Mouse (Mus musculus) heart, embryonic 11.5 days (tissue): ENCODE results near the gene Olfml2b. TPM values are rescaled to one million over a fixed set of nuclear protein-coding genes. Genes with fewer than 3 reads are reported as not detected.

Experiments
- ATAC-seq: fragments of 200-750 bp; cut with Nextera tagmentation; replicated peaks from 2 replicates; pipeline ENCODE4 v1.8.0; 2017; ENCODE audit warnings: moderate library complexity; ENCODE audit not compliant: insufficient number of reproducible peaks, low FRiP score, low TSS enrichment
- H3K27ac ChIP-seq: fragments of 300-500 bp; sonication (generic); 2 replicates; pipeline ENCODE4 v1.5.1; 2014; ENCODE audit warnings: mild to moderate bottlenecking, low read depth, low read length
- H3K27me3 ChIP-seq: fragments of 300-500 bp; sonication (generic); 2 replicates; pipeline ENCODE4 v1.6.1; 2014; ENCODE audit warnings: mild to moderate bottlenecking, low read length, mixed read lengths; ENCODE audit not compliant: control insufficient read depth, insufficient read depth
- H3K36me3 ChIP-seq: fragments of 300-500 bp; sonication (generic); 2 replicates; pipeline ENCODE4 v1.6.1; 2014; ENCODE audit warnings: mild to moderate bottlenecking, low read length, moderate library complexity, mixed read lengths; ENCODE audit not compliant: control insufficient read depth, insufficient read depth
- H3K4me1 ChIP-seq: fragments of 300-500 bp; sonication (generic); 2 replicates; pipeline ENCODE4 v1.6.1; 2014; ENCODE audit warnings: low read length; ENCODE audit not compliant: control insufficient read depth, insufficient read depth
- H3K4me2 ChIP-seq: fragments of 300-500 bp; sonication (generic); 2 replicates; pipeline ENCODE4 v1.6.1; 2014; ENCODE audit warnings: mild to moderate bottlenecking, moderate library complexity
- H3K4me3 ChIP-seq: fragments of 300-500 bp; sonication (generic); 2 replicates; pipeline ENCODE4 v1.5.1; 2014; ENCODE audit warnings: low read depth, low read length
- H3K9ac ChIP-seq: fragments of 300-500 bp; sonication (generic); 2 replicates; pipeline ENCODE4 v1.6.1; 2014; ENCODE audit warnings: mild to moderate bottlenecking, low read depth, low read length, moderate library complexity
- H3K9me3 ChIP-seq: fragments of 300-500 bp; sonication (generic); replicated peaks from 2 replicates; pipeline ENCODE4 v1.6.1; 2016; ENCODE audit warnings: low read length; ENCODE audit not compliant: control insufficient read depth
- WGBS: fragments of 180-500 bp; shearing (Covaris S2); extraction: QIAGEN DNeasy Blood & Tissue Kit; methylation state at CpG from one replicate; pipeline ENCODE4 v1.1.7; 2014; ENCODE audit not compliant: insufficient replicate concordance; 5-methylcytosine and 5-hydroxymethylcytosine counted together
- polyA plus RNA-seq: library from polyadenylated mRNA; unstranded; fragments of >200 nt; fragmentation: Nextera tagmentation; extraction: Ambion mirVana; gene quantifications from 2 replicates; pipeline ENCODE4 v1.2.1, GENCODE M21; 2014

Gene Olfml2b
- polyA plus RNA-seq, 1 experiment from 2014 or later: 42.4 TPM

GRCm38 (mm10) chr1:170677681-170678080, 33.3 kb downstream of the Olfml2b start:
- peaks cover 16% of the 10 kb centered on the region; the same call in 1 of the 2 replicates for H3K36me3 ChIP-seq
- WGBS: 69% methylated on average over 4 of the region's 4 CpGs
- no peak for ATAC-seq

GRCm38 (mm10) chr1:170678861-170679260, 34.5 kb downstream of the Olfml2b start:
- no peak overlapping the region for H3K9ac ChIP-seq
- H3K36me3 ChIP-seq: peaks cover 16% of the 10 kb centered on the region; the same call in 1 of the 2 replicates

More at GRCm38 (mm10) chr1:170677681-170678080, 33.3 kb downstream of the Olfml2b start:
- Histone ChIP-seq H3K9ac (no peak overlapping the region), H3K4me2 (no peak overlapping the region), H3K9me3 (no peaks in the 10 kb centered on the region), H3K27me3 (no peaks in the 10 kb centered on the region), H3K27ac (no peak overlapping the region), H3K4me3 (no peak overlapping the region), H3K4me1 (no peaks in the 10 kb centered on the region; the same call in 1 of the 2 replicates)

GRCm38 (mm10) chr1:170679624-170680023, 35.3 kb downstream of the Olfml2b start:
- no peak for ATAC-seq
- no peaks in the 10 kb centered on the region for H3K27me3 ChIP-seq
- no peak overlapping the region for H3K27ac ChIP-seq
- no peak overlapping the region for H3K4me2 ChIP-seq
- peaks cover 16% of the 10 kb centered on the region; the same call in 1 of the 2 replicates for H3K36me3 ChIP-seq
- H3K9me3 ChIP-seq: no peaks in the 10 kb centered on the region
- no peak overlapping the region for H3K9ac ChIP-seq
- 48% methylated on average over 2 of the region's 2 CpGs for WGBS
- no peaks in the 10 kb centered on the region for H3K4me1 ChIP-seq
- H3K4me3 ChIP-seq: no peak overlapping the region

More at GRCm38 (mm10) chr1:170678861-170679260, 34.5 kb downstream of the Olfml2b start:
- Histone ChIP-seq H3K4me2 (no peak overlapping the region), H3K4me3 (no peak overlapping the region), H3K27ac (no peak overlapping the region; the same call in 1 of the 2 replicates), H3K9me3 (no peaks in the 10 kb centered on the region), H3K27me3 (no peaks in the 10 kb centered on the region), H3K4me1 (no peaks in the 10 kb centered on the region)
- WGBS: 58% methylated on average over 4 of the region's 4 CpGs
- no peak for ATAC-seq

- WGBS: 76% methylated on average over 6 of the region's 6 CpGs
- no peaks in the 10 kb centered on the region for H3K4me1 ChIP-seq
- no peak overlapping the region for H3K4me2 ChIP-seq
- H3K36me3 ChIP-seq: peaks cover 4% of the 10 kb centered on the region; the same call in 1 of the 2 replicates
- H3K27me3 ChIP-seq: no peaks in the 10 kb centered on the region
- no peak overlapping the region for H3K27ac ChIP-seq
- no peaks in the 10 kb centered on the region for H3K9me3 ChIP-seq
- no peak overlapping the region for H3K4me3 ChIP-seq
- ATAC-seq: no peak
- H3K9ac ChIP-seq: no peak overlapping the region
Observed at GRCm38 (mm10) chr1:170683863-170684262, 39.5 kb downstream of the Olfml2b start.

GRCm38 (mm10) chr1:170689773-170690172, 45.4 kb downstream of the Olfml2b start:
- Histone ChIP-seq H3K4me3 (no peak overlapping the region), H3K27ac (no peak overlapping the region), H3K9me3 (no peaks in the 10 kb centered on the region), H3K4me1 (peaks cover 2% of the 10 kb centered on the region; the same call in 1 of the 2 replicates), H3K36me3 (no peaks in the 10 kb centered on the region), H3K9ac (no peak overlapping the region), H3K4me2 (no peak overlapping the region), H3K27me3 (no peaks in the 10 kb centered on the region)
- 85% methylated on average over 8 of the region's 8 CpGs for WGBS
- no peak for ATAC-seq

- ATAC-seq: no peak
- no peak overlapping the region for H3K4me3 ChIP-seq
- H3K27ac ChIP-seq: no peak overlapping the region
- H3K4me2 ChIP-seq: no peak overlapping the region
- WGBS: 82% methylated on average over 5 of the region's 5 CpGs
- H3K27me3 ChIP-seq: no peaks in the 10 kb centered on the region
- no peak overlapping the region for H3K9ac ChIP-seq
- H3K36me3 ChIP-seq: no peaks in the 10 kb centered on the region
- no peaks in the 10 kb centered on the region for H3K9me3 ChIP-seq
- peaks cover 7% of the 10 kb centered on the region; the same call in 1 of the 2 replicates for H3K4me1 ChIP-seq
Observed at GRCm38 (mm10) chr1:170691301-170691700, 47.0 kb downstream of the Olfml2b start.

- peaks cover 7% of the 10 kb centered on the region; the same call in 1 of the 2 replicates for H3K4me1 ChIP-seq
- 44% methylated on average over 5 of the region's 5 CpGs for WGBS
- ATAC-seq: no peak
- H3K9me3 ChIP-seq: no peaks in the 10 kb centered on the region
- H3K4me2 ChIP-seq: no peak overlapping the region
- H3K4me3 ChIP-seq: no peak overlapping the region
- no peaks in the 10 kb centered on the region for H3K27me3 ChIP-seq
- 0 out of 2 replicates have a peak overlapping the region, but pooled peaks have one; percentile 7 for H3K27ac ChIP-seq
- H3K9ac ChIP-seq: no peak overlapping the region
- H3K36me3 ChIP-seq: no peaks in the 10 kb centered on the region
Observed at GRCm38 (mm10) chr1:170694821-170695291, 50.5 kb downstream of the Olfml2b start.

- 79% methylated on average over 6 of the region's 6 CpGs for WGBS
- no peak overlapping the region for H3K4me2 ChIP-seq
- peaks cover 7% of the 10 kb centered on the region; the same call in 1 of the 2 replicates for H3K4me1 ChIP-seq
Observed at GRCm38 (mm10) chr1:170695326-170695725, 51.0 kb downstream of the Olfml2b start.

GRCm38 (mm10) chr1:170696996-170697395, 52.7 kb downstream of the Olfml2b start:
- H3K4me3 ChIP-seq: no peak overlapping the region
- WGBS: 87% methylated on average over 8 of the region's 8 CpGs

More at GRCm38 (mm10) chr1:170695326-170695725, 51.0 kb downstream of the Olfml2b start:
- no peak overlapping the region for H3K27ac ChIP-seq
- H3K27me3 ChIP-seq: no peaks in the 10 kb centered on the region
- ATAC-seq: no peak
- no peaks in the 10 kb centered on the region for H3K9me3 ChIP-seq
- no peak overlapping the region for H3K4me3 ChIP-seq
- H3K9ac ChIP-seq: no peak overlapping the region
- no peaks in the 10 kb centered on the region for H3K36me3 ChIP-seq

More at GRCm38 (mm10) chr1:170696996-170697395, 52.7 kb downstream of the Olfml2b start:
- Histone ChIP-seq H3K4me1 (peaks cover 10% of the 10 kb centered on the region; the same call in 1 of the 2 replicates), H3K27ac (no peak overlapping the region), H3K9me3 (no peaks in the 10 kb centered on the region), H3K4me2 (no peak overlapping the region), H3K27me3 (no peaks in the 10 kb centered on the region), H3K9ac (no peak overlapping the region), H3K36me3 (no peaks in the 10 kb centered on the region)
- ATAC-seq: no peak
